Mouse (Mus musculus) megakaryocyte, adult 5-6 weeks (primary cell): Measurements from ENCODE around the gene Igf2r. TPM values are rescaled to one million over a fixed set of nuclear protein-coding genes. Genes with fewer than 3 reads are reported as not detected.
A peak's percentile ranks its signal among the peaks of the same experiment; 100 is the strongest.

Experiments
- ATAC-seq: 2 replicates; pipeline ENCODE4 v1.8.0; 2016; ENCODE audit warnings: mild to moderate bottlenecking, inconsistent platforms; ENCODE audit not compliant: poor library complexity, severe bottlenecking
- total RNA-seq, 2 experiments: library from RNA; stranded (forward) in 1 of 2; stranded (reverse) in 1 of 2; fragments of 153-499, 151-499 nt in 1 of 2; fragments of 221-1000, 200-1000 nt in 1 of 2; gene quantifications; 2 replicates each; pipeline versions ENCODE4 v1.2.3 to v1.2.4; 2015 to 2017

The Igf2r gene
- total RNA-seq, 2 experiments from 2014 or later = 0.69 to 3.7 TPM

GRCm38 (mm10) chr17:12782861-12783847, 13.7 kb upstream of the Igf2r start:
- ATAC-seq = peak; percentile 92

DNA sequence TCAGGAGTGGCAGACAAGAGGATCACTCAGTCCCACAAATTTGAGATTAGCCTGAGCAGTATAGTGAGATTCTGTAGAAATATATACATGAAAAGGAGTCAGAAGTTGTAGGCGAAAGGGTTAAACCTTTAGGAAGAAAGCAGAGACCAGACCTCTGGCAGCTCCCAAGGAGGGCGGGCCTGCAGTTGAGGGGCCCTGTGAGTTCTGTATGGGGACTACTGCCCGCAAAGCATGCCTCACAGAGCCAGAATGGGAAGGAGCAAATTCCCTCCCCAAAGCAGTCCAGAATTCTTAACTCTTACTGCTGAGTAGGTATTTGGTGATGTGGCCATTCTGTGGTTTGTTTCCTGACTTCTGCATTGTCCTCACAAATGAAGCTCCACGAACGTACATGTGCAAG, 11.6 kb upstream of the Igf2r start:
- 0 out of 2 replicates have a peak, but pooled peaks have one; percentile 19 for ATAC-seq

DNA sequence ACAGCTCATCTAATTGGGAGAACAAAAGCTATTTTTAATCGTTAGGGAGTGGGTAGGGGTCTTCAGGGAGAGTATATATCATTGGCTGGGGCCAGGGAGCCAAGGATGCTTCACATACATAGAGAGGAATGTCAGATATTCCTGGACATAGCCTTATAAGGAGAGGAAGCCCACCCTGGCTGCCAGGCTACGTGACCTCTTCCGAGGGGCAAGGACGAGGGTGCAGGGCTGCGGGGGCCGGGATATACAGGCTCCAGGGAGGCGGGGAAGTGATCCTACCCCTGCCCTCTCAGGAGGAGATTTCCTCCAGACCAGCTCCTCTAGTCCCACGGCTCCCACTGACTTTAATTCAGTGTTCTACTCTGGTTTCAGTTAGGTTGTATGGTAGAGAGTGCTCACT, 10.7 kb upstream of the Igf2r start:
- ATAC-seq = no peak

- ATAC-seq = peak; percentile 47
These were observed 10.0 kb upstream of the Igf2r start for GRCm38 (mm10) chr17:12779442-12779841.

DNA sequence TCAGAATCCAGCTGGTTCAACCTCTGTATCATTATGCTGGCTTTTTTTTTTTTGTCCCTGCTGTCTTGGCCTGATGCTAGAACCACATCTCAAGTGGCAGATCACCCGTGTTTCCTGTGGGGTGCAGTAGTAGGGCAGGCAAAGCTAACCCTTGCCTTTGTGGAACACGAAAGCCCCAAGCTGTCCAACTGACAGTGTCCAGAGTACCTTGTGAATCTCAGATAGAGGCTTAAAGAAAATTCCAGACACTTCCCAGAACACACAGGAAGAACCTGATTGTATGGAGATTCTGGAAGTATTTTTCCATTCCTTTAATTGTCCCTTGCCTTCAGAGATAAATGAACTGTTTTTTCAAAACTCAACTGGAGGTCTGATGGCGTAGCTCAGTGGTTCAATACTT, 4.5 kb upstream of the Igf2r start:
- no peak for ATAC-seq

DNA sequence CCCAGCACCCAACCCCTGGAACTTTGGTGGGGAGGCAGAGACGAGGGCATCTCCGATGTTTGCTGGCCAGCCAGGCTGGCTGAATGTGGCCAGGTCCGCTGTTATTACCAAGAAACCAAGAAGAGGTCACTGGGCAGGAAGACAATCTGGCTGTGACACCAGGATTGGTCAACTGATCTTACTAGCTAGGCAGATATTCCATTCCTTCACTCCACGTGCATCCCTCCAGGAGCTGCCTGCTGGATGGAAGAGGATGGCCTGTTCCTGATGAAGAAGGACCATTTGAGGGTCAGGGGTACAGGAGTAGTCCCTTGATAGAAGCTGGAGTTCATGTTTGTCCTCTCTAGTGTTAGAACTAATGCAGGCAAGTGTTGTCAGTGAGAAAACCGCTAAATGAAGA, 1.0 kb upstream of the Igf2r start:
- no peak for ATAC-seq

DNA sequence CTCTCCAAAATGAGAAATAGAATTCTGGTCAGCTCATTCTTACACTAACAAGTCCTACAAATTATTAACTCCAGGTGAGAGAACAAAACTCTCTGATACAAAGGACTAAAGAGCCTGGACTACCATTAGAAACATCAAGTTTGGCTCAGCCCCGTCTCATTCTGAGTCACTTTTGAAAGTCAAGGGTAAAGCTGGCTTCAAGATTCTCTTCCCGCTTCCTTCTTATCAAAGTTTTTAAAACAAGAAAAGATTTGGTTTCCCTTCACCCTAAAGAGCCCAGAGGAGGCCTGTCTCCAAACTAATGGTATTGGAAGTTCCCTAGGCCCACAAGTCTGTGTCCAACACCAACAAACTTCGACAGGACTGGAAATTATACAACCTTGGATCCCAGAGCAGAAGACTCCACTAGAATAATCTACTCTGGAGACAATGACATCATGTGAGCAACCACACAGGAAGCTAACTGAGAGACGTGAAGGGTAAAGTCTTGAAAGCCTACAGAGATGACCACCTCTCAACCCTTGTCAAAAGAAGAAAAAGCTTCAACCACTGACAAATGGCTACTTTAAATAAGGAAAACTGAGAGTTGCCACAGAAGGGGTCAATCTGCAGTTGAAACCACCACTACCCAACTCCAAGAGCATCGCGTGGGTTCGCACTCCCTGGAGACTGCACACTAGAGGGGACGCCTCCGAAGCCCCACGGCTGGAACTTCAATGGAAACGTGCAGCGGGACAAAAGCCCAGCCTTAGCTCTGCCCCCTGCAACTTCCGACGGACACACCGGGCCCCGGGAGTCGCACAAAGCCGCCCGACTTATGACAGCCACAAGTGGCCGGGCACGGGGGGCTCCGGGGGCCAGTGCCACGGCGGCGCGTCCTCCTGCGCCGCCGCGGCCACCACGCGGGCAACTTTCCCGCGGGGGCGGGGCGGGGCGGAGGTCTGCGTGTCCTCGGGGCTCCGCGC, 767 bp downstream of the Igf2r start:
- ATAC-seq = 0 out of 2 replicates have a peak, but pooled peaks have one; percentile 23

DNA sequence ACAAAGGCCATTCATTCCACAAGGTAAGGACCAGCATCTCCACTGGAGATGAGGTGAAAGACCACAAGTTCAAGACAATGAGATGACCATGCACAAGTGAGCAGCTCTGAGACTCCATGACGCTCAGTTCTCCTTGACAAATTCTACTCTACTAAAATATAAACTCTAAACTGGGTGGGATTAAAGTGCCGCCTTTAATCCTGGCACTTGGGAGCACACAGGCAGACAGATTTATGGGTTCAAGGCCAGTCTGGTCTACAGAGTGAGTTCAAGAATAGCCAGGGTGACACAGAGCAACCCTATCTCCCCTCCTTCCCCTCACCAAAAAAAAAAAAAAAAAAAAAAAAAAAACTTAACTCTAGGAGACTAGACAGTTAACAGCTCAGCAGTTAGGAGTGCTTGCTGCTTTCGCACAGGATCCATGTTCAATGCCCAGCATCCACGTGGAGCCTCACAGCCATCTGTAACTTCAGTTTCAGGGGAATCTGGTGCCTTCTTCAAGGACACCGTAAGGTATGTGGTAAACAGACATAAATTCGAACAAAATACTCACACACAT, 2.1 kb downstream of the Igf2r start:
- ATAC-seq = no peak

DNA sequence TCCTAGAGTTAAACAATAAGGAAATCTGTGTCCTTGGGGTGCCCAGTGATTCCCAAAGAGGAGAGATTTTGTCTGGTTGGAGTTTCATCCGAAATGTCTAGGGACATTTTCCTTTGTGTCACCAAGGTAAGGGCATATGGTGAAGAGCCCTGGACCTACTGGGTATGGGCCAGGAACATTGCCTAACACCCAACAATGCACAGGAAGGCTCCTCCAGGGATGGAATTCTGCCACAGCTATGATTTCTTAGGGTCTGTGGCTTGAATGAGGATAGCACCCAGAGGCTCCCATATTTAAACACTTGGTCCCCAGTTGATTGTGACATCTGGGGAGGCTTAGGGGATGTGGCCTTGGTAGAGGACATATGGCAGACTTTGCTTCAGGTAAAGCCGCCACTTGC, 6.1 kb downstream of the Igf2r start:
- no peak for ATAC-seq

- no peak for ATAC-seq
These were observed 8.9 kb downstream of the Igf2r start for GRCm38 (mm10) chr17:12760355-12761146.

GRCm38 (mm10) chr17:12759646-12760074, 9.8 kb downstream of the Igf2r start:
- no peak for ATAC-seq

- ATAC-seq = no peak
These were observed 10.6 kb downstream of the Igf2r start for GRCm38 (mm10) chr17:12758701-12759455.

GRCm38 (mm10) chr17:12757990-12758389, 11.5 kb downstream of the Igf2r start:
- peak; percentile 34 for ATAC-seq

DNA sequence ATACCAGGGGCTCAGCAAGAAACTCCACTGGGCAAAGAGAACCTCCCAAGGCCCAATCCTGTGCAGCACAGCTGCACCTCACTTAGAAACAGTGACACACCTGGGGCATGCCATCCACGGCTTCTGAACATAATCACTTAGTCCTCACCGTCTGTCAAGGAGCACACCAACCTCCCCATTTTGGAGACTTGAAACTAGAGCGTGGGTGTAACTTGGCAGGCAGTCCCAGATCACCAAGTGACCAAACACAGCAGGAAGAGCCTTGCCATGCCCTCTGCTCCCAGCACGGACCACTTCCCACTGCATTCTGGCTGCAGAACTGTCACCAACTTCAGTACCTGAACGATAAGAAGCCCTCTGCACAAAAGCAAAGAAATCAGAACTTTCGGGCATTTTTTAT, 12.3 kb downstream of the Igf2r start:
- no peak for ATAC-seq

GRCm38 (mm10) chr17:12755951-12756350, 13.5 kb downstream of the Igf2r start:
- no peak for ATAC-seq

DNA sequence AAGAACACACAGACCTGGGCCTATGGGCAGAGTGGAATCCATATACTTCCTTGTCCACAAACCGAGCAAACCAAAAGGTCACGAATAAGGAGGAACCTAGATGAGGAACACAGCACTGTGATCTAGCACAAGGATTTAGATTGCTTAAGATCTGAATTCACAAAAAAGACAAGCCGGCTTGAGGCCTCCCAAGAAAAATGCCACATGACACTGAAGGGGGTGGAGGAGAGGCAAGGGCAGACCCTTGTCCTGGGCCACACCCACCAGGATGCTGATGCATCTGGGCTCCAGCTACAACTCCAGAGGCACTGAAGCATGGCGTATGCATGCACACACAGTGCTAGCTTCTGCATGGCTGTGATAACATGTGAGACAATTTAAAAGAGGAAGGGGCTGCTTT, 14.3 kb downstream of the Igf2r start:
- ATAC-seq = peak; percentile 79

GRCm38 (mm10) chr17:12754243-12755007, 15.0 kb downstream of the Igf2r start:
- peak; percentile 76 for ATAC-seq

GRCm38 (mm10) chr17:12753050-12753449, 16.4 kb downstream of the Igf2r start:
- no peak for ATAC-seq

- ATAC-seq = no peak
These were observed 17.8 kb downstream of the Igf2r start for GRCm38 (mm10) chr17:12751641-12752040.
